16 mouse cellular contexts compared by ENCODE assay signal in the genomic region with DNA sequence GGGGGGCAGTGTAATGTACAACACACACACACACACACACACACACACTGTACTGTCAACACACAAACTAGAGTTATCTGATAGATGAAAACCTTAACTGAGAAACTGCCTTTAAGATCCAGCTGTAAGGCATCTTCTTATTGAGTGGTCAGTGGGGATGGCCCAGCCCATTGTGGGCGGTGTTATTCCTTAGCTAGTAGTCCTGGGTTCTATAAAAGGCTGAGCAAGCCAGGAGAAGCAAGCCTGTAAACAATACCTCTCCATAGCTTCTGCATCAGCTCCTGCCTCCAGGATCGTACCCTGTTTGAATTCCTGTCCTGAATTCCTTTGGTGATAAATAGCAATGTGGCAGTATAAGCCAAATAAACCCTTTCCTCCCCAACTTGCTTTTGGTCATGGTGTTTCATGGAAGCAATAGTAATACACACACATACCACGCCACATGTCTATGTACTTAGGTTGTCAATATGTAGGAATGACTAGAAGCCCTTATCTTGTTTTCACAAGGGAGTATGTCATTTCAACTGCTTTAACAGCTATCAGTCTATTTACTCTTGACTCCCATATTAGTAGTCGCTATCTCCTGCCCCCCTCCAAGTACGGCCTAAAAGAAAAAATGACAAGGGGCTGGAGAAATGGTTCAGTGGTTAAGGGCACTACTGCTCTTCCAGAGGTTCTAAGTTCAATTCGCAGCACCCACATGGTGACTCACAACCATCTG. TPM values are rescaled to one million over a fixed set of nuclear protein-coding genes. Genes with fewer than 3 reads are reported as not detected.
A peak's percentile ranks its signal among the peaks of the same experiment; 100 is the strongest.
DNase-seq lines count a peak whose midpoint lies in the region; ATAC-seq and TF ChIP-seq lines count a peak whose summit lies in the region.
"Had no signal": no experiment of that assay in that cellular context is flagged by ENCODE, and none has a peak within 500 bp of the region (broad histone marks: within the 10 kb centered on the region; RNA-seq: fewer than 3 reads in every experiment).

No protein-coding gene starts in this region.

- H3K9me3 ChIP-seq in heart, postnatal 0 days (replicated peaks; ENCODE audit: control insufficient read depth, low read length) = no peaks in the 10 kb centered on the region
- H3K9me3 ChIP-seq in embryonic facial prominence, embryonic 14.5 days (ENCODE audit: control insufficient read depth, low read length) = no peaks in the 10 kb centered on the region
- no peaks in the 10 kb centered on the region for H3K9me3 ChIP-seq in limb, embryonic 10.5 days (replicated peaks)
- H3K9me3 ChIP-seq: heart, embryonic 15.5 days had no signal

- WGBS in heart, postnatal 0 days = 54% methylated on average over 6 of the region's 6 CpGs
- WGBS in embryonic facial prominence, embryonic 14.5 days = 76% methylated on average over 6 of the region's 6 CpGs
- WGBS in limb, embryonic 10.5 days = 85% methylated on average over 6 of the region's 6 CpGs

- H3K4me1 ChIP-seq in heart, postnatal 0 days (ENCODE audit: control insufficient read depth, insufficient read depth) = 0 out of 2 replicates have a peak, but pooled peaks cover 6% of the 10 kb centered on the region
- H3K4me1 ChIP-seq in embryonic facial prominence, embryonic 14.5 days (ENCODE audit: control insufficient read depth, insufficient read depth, low read length) = no peaks in the 10 kb centered on the region
- peaks cover 19% of the 10 kb centered on the region for H3K4me1 ChIP-seq in limb, embryonic 10.5 days

- H3K4me2 ChIP-seq in heart, postnatal 0 days (ENCODE audit: low read depth, low read length) = no peak overlapping the region
- H3K4me2 ChIP-seq in embryonic facial prominence, embryonic 14.5 days (ENCODE audit: low read depth, low read length) = peak overlapping the region; percentile 93; the same call in 1 of the 2 replicates

- H3K9ac ChIP-seq in heart, postnatal 0 days (replicated peaks; ENCODE audit: low read depth, low read length) = peak overlapping the region; percentile 86; the same call in 1 of the 2 replicates
- no peak overlapping the region for H3K9ac ChIP-seq in embryonic facial prominence, embryonic 14.5 days (ENCODE audit: low read depth, low read length)

- H3K4me3 ChIP-seq in heart, postnatal 0 days (ENCODE audit: low read depth, low read length) = no peak overlapping the region
- H3K4me3 ChIP-seq in embryonic facial prominence, embryonic 14.5 days (ENCODE audit: low read depth, low read length) = no peak overlapping the region
- no peak overlapping the region for H3K4me3 ChIP-seq in limb, embryonic 10.5 days

- DNase-seq in heart, postnatal 0 days (ENCODE audit: low spot score) = no peak
- no peak for DNase-seq in heart, postnatal 14 days
- peak; percentile 11 for DNase-seq in lung, postnatal 36 days
- no peak for DNase-seq in lung, postnatal 25 days (ENCODE audit: low spot score)
- no peak for DNase-seq in embryonic facial prominence, embryonic 14.5 days (ENCODE audit: low spot score)
- DNase-seq in limb, embryonic 10.5 days (ENCODE audit: low spot score) = no peak
- DNase-seq in cerebellum, adult 8-10 months = no peak
- no peak for DNase-seq in cerebellum, postnatal 14 days
- DNase-seq: cerebellum, adult 9-11 months; kidney, adult 8-10 months; right cerebral cortex, postnatal 25 days had no signal

- no peaks in the 10 kb centered on the region for H3K27me3 ChIP-seq in heart, postnatal 0 days (ENCODE audit: control insufficient read depth, insufficient read depth, low read length)
- no peaks in the 10 kb centered on the region for H3K27me3 ChIP-seq in embryonic facial prominence, embryonic 14.5 days (replicated peaks; ENCODE audit: control insufficient read depth, insufficient read depth, low read length)
- H3K27me3 ChIP-seq in limb, embryonic 10.5 days (ENCODE audit: low read depth, poor library complexity, severe bottlenecking) = no peaks in the 10 kb centered on the region
- H3K27me3 ChIP-seq: heart, embryonic 15.5 days had no signal

- no peak for TF ChIP-seq CTCF in heart, postnatal 0 days (IDR thresholded peaks at IDR 0.05; ENCODE audit: low read depth)

- no peak for ATAC-seq in heart, postnatal 0 days (ENCODE audit: insufficient read depth, low read depth)
- no peak for ATAC-seq in embryonic facial prominence, embryonic 14.5 days (ENCODE audit: low read depth)
- ATAC-seq: Patski had no signal

- H3K36me3 ChIP-seq in heart, postnatal 0 days (replicated peaks; ENCODE audit: control insufficient read depth, insufficient read depth, low read length) = peaks cover 25% of the 10 kb centered on the region
- peaks cover 27% of the 10 kb centered on the region for H3K36me3 ChIP-seq in embryonic facial prominence, embryonic 14.5 days (ENCODE audit: control insufficient read depth, insufficient read depth, low read length)
- peaks cover 29% of the 10 kb centered on the region for H3K36me3 ChIP-seq in limb, embryonic 10.5 days

- no peak overlapping the region for H3K27ac ChIP-seq in heart, postnatal 0 days (ENCODE audit: low read depth)
- H3K27ac ChIP-seq in embryonic facial prominence, embryonic 14.5 days (replicated peaks; ENCODE audit: low read depth, low read length) = no peak overlapping the region
- peak overlapping the region; percentile 88; the same call in 1 of the 2 replicates for H3K27ac ChIP-seq in limb, embryonic 10.5 days
- H3K27ac ChIP-seq: heart, embryonic 15.5 days had no signal

- intact Hi-C loops in heart, postnatal 14 days (cut with DNase I) = no loop called here

- no peak for TF ChIP-seq EP300 in heart, postnatal 0 days (IDR thresholded peaks at IDR 0.05; ENCODE audit: low read depth)

RNA-seq across cellular contexts. Expression of a gene that starts 1.1 kb away (rescaled TPM):
- total RNA-seq in heart, postnatal 0 days (2014; rRNA removed; ENCODE audit: low replicate concordance) = 42.1 and 50.4 TPM in 2 replicates
- 32.1 and 32.6 TPM in 2 replicates for polyA plus RNA-seq in heart, postnatal 0 days (2015; fragmentation: Nextera tagmentation; extraction: Ambion mirVana)
- total RNA-seq in heart, postnatal 14 days (2021) = 10 to 100 TPM; 16.6 to 19.2 TPM
- polyA plus RNA-seq in embryonic facial prominence, embryonic 14.5 days (2014; fragmentation: Nextera tagmentation; extraction: Ambion mirVana) = 56.2 and 66.1 TPM in 2 replicates
- 89.7 and 92.2 TPM in 2 replicates for polyA plus RNA-seq in limb, embryonic 10.5 days (2016; fragmentation: Nextera tagmentation; extraction: Ambion mirVana)

RNA-seq across cellular contexts. Expression of a gene that starts 41.0 kb away (rescaled TPM):
- total RNA-seq in heart, postnatal 0 days (2014; rRNA removed; ENCODE audit: low replicate concordance) = not detected in 2 replicates
- polyA plus RNA-seq in heart, postnatal 0 days (2015; fragmentation: Nextera tagmentation; extraction: Ambion mirVana) = not detected in 2 replicates
- total RNA-seq in heart, postnatal 14 days (2021) = not detected
- polyA plus RNA-seq in embryonic facial prominence, embryonic 14.5 days (2014; fragmentation: Nextera tagmentation; extraction: Ambion mirVana) = not detected in 2 replicates
- polyA plus RNA-seq in limb, embryonic 10.5 days (2016; fragmentation: Nextera tagmentation; extraction: Ambion mirVana) = not detected in 2 replicates
- total RNA-seq: left cerebral cortex, postnatal 14 days had no signal
- polyA plus RNA-seq: heart, embryonic 15.5 days; lung, embryonic 16.5 days; Patski; thymus, postnatal 0 days had no signal
